Mouse (Mus musculus) ovary, postnatal 14 days (tissue): ENCODE results near the gene Shroom4.

Experiments
- DNase-seq: peaks from one replicate; pipeline ENCODE4 v3.0.0; 2022; ENCODE audit warnings: low spot score

Gene Shroom4

GRCm38 (mm10) chrX:6496374-6496773 is 96.7 kb downstream of the Shroom4 start:
- DNase-seq = no peak

GRCm38 (mm10) chrX:6501850-6502249 is 102.2 kb downstream of the Shroom4 start:
- DNase-seq = no peak

DNA sequence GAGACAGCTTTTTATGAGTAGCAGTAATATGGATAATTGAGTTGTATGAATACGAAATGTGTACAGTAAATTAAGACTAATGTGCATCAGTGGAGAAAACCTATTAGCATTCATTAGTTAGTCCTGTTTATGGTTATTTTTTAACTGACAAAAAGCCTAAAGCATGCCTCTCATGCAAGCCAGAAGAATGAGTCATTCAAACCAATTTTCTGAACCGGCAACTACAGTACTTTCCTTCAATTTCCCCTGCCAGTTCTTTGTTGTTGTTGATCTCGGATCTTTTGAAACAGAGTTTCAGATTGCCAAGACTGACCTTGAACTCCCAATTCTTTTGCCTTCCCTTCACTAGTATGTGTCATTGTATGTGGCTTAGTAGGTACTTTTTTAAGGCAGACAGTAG is 117.6 kb downstream of the Shroom4 start:
- DNase-seq = no peak

DNA sequence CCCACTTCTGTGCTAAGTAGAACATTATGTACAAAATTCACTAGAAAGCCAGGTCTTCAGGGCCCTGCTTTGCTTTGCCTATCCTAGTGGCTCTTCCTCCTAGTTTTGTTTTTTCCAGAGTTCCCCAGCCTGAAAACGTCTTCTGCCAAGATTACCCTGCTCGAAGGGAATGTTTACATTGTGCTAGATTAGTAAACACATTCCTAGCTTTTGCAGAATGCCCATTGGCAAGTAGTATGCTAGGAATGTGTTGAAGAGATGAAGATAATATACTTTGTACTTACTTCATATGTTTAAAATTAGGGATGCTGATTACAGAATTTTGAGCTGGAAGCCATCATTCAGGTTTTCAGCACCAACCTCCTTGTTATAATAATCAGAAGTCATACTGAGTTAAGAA is 118.8 kb downstream of the Shroom4 start:
- no peak for DNase-seq

DNA sequence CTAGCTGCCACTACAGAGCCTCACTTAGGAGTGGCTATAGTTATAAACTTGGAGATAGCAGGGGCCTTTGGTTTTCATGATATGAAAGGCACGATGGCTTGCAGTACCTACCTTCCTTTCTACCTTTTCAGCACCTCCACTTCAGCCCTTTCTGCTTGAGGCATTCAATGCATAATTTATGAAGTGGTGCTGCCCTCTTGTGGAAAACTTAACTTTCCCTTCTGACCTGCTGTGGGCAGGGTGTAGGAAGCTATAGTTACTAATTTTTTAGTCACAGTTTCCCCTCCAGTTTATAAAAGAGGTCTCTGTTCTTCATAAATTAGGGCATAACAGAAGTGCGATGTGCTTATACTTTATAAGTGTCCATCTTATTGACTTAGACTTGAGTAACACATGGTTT is 123.3 kb downstream of the Shroom4 start:
- peak; percentile 12 for DNase-seq

DNA sequence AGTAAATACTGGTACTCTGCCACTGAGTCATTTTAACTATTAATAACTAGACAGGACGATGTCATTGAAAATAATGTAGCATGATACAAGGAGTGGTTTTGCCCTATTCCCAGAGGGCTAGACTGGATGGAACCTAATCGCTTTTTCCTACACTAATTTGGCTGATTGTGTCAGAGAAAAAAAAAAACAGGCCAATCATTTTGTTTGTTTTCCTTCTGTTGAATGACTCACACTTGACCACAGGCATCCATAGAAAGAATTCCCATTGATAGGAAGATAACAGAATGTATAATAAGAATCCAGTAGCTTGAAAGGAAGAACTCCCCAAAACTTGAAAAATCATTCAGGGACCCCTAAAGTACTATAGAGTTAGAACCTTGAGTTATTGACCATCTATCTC is 137.0 kb downstream of the Shroom4 start:
- DNase-seq = no peak

- no peak for DNase-seq
These were observed 138.0 kb downstream of the Shroom4 start for GRCm38 (mm10) chrX:6537689-6538088.

- DNase-seq = no peak
These were observed 165.4 kb downstream of the Shroom4 start for GRCm38 (mm10) chrX:6565066-6565465.

DNA sequence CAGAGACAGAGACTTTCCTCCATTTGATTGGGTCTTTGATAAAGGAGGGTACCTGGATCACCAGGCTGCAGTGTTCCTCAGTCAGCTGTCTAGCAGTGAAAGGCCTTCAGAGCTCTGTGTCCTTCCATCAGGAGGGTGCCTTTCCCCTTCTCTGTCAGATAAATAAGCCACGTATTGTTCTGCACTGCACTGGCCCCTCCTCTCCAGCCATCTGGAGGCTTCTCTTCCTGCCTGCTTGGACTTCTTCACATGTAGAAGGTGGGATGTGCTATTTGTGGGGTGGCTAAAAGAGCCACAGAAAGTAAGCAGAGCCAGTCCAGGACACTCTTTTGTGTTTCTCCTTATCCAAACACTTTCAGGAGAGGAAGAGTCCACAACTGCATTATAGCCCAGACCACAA is 174.9 kb downstream of the Shroom4 start:
- no peak for DNase-seq

DNA sequence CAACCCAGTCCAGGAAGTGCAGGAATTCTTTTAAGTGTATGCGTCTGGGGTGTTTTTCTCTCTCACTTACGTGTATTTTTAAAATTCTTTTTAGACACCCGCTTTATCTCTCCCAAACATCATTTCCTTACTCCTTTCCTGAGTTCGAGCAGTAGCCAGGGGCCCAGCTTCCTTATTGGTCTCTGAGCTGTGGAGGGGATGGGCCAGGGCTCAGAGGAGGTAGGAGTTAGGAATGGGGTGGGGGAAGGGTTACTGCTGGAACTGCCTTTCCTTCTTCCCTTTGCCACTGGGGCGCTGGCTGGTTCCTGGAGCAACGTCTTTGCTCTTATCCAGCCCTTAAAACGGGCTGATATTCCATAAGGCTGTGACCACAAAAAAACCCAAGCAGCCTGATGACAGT is 177.3 kb downstream of the Shroom4 start:
- no peak for DNase-seq

DNA sequence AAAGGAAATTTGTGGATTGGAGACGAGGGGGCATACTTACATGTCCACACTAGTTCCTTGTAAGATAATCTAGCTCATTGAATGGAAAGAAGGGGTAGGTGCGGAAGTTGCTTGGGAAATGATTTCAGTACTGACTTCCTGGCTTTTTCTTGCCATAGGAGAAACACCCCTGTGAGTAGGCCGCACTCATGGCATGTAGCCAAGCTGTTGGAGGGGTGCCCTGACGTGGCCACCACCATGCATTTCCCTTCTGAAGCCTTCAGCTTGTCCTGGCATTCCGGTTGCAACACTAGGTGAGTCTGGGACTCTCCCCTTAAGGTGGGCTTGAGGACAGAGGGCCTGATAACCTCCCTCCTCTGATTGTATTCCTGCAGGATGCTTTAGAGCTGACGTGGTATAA is 181.0 kb downstream of the Shroom4 start:
- no peak for DNase-seq

- DNase-seq = no peak
These were observed 181.5 kb downstream of the Shroom4 start for GRCm38 (mm10) chrX:6581181-6581580.

- no peak for DNase-seq
These were observed 183.0 kb downstream of the Shroom4 start for GRCm38 (mm10) chrX:6582646-6583045.

GRCm38 (mm10) chrX:6594183-6594582 is 194.5 kb downstream of the Shroom4 start:
- DNase-seq = no peak

- no peak for DNase-seq
These were observed 254.4 kb downstream of the Shroom4 start for GRCm38 (mm10) chrX:6654024-6654423.

DNA sequence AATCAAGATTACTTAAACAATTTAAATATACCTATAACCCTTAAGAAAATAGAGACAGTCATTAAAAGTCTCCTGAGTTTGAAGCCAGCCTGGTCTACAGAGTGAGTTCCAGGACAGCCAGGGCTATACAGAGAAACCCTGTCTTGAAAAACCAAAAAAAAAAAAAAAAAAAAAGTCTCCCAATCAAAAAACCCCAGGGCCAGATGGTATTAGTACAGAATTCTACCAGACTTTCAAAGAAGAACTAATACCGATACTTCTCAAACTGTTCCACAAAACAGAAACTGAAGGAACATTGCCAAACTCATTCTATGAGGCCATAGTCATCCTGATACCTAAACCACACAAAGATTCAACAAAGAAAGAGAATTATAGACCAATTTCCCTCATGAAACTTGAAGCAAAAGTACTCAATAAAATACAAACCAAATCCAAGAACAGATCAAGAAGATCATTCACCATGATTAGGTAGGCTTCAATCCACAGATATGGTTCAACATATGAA is 259.2 kb downstream of the Shroom4 start:
- DNase-seq = no peak
